ENCODE assay signal across 11 mouse cellular contexts in the genomic region with DNA sequence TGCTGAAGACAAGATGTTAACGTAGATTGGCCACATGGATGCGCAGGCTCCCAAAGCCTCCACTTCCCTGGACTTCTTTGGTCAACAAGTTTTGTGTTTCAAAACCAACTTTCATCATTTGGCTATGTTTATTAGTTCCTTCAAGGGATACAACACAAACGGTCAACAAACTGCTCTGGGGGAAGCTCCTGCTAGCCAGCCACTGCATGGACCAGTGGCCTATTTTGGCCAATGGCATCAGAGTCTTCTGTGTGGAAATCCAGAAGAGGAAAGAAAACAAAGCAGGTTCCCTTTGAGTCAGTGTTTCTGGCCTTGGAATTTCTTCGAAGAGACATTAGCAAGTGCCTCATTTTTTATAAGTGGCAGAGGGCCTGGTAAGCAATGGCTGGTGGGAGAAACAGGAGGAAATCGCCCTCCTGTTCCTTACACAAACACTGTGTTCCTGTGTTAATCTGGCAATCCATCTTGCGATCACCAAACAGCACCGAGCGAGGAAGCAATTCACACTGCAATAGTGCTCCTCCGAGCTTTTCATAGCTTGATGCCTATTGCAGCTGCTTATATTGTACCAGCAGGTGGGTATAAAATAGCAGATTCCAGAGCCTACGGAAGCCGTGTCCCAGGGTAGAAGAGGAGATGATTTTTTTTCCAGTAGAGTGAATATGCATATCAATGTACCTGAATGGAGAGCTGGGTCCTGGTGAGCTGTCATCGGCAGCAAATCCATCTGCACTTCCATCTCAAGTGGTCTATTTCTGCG.
DNase-seq lines count a peak whose midpoint lies in the region; ATAC-seq and TF ChIP-seq lines count a peak whose summit lies in the region.
"Had no signal": no experiment of that assay in that cellular context is flagged by ENCODE, and none has a peak within 500 bp of the region (broad histone marks: within the 10 kb centered on the region; RNA-seq: fewer than 3 reads in every experiment).

No protein-coding gene starts in this region.

- H3K27me3 ChIP-seq in forebrain, embryonic 13.5 days = no peaks in the 10 kb centered on the region
- no peaks in the 10 kb centered on the region for H3K27me3 ChIP-seq in forebrain, embryonic 11.5 days (ENCODE audit: control insufficient read depth, insufficient read depth, low read length)
- no peaks in the 10 kb centered on the region for H3K27me3 ChIP-seq in midbrain, postnatal 0 days (ENCODE audit: insufficient read depth, low read length)
- no peaks in the 10 kb centered on the region for H3K27me3 ChIP-seq in liver, embryonic 11.5 days (replicated peaks; ENCODE audit: control insufficient read depth, insufficient read depth, low read length)
- H3K27me3 ChIP-seq: neural tube, embryonic 12.5 days had no signal

- WGBS in forebrain, embryonic 13.5 days = 69% methylated on average over 13 of the region's 13 CpGs
- WGBS in forebrain, embryonic 11.5 days = 83% methylated on average over 13 of the region's 13 CpGs
- WGBS in midbrain, postnatal 0 days = 54% methylated on average over 13 of the region's 13 CpGs
- 75% methylated on average over 13 of the region's 13 CpGs for WGBS in liver, embryonic 11.5 days

- no peak overlapping the region for H3K4me2 ChIP-seq in forebrain, embryonic 13.5 days
- no peak overlapping the region for H3K4me2 ChIP-seq in forebrain, embryonic 11.5 days (ENCODE audit: low read depth, low read length, severe bottlenecking)
- no peak overlapping the region for H3K4me2 ChIP-seq in midbrain, postnatal 0 days (ENCODE audit: low read depth, low read length, poor library complexity, severe bottlenecking)
- no peak overlapping the region for H3K4me2 ChIP-seq in liver, embryonic 11.5 days
- H3K4me2 ChIP-seq: neural tube, embryonic 12.5 days had no signal

- no peak overlapping the region for H3K9ac ChIP-seq in forebrain, embryonic 13.5 days
- H3K9ac ChIP-seq in forebrain, embryonic 11.5 days (ENCODE audit: low read length) = no peak overlapping the region
- no peak overlapping the region for H3K9ac ChIP-seq in midbrain, postnatal 0 days (replicated peaks; ENCODE audit: low read length, poor library complexity, severe bottlenecking)
- no peak overlapping the region for H3K9ac ChIP-seq in liver, embryonic 11.5 days (ENCODE audit: low read depth, low read length)
- H3K9ac ChIP-seq: neural tube, embryonic 12.5 days had no signal

- no peak overlapping the region for H3K4me3 ChIP-seq in forebrain, embryonic 13.5 days
- H3K4me3 ChIP-seq in forebrain, embryonic 11.5 days (ENCODE audit: low read depth, low read length) = no peak overlapping the region
- H3K4me3 ChIP-seq in midbrain, postnatal 0 days (ENCODE audit: low read depth, low read length) = no peak overlapping the region
- H3K4me3 ChIP-seq in liver, embryonic 11.5 days (ENCODE audit: low read depth, low read length) = no peak overlapping the region
- H3K4me3 ChIP-seq: neural tube, embryonic 12.5 days had no signal

- H3K36me3 ChIP-seq in forebrain, embryonic 13.5 days (ENCODE audit: poor library complexity, severe bottlenecking) = no peaks in the 10 kb centered on the region
- H3K36me3 ChIP-seq in forebrain, embryonic 11.5 days (ENCODE audit: control insufficient read depth, insufficient read depth, low read length) = no peaks in the 10 kb centered on the region
- no peaks in the 10 kb centered on the region for H3K36me3 ChIP-seq in midbrain, postnatal 0 days (ENCODE audit: insufficient read depth, low read length)
- no peaks in the 10 kb centered on the region for H3K36me3 ChIP-seq in liver, embryonic 11.5 days (ENCODE audit: control insufficient read depth, insufficient read depth, low read length)
- H3K36me3 ChIP-seq: neural tube, embryonic 12.5 days had no signal

- TF ChIP-seq CTCF in midbrain, postnatal 0 days (IDR thresholded peaks at IDR 0.05) = 0 out of 2 replicates have a peak, but pooled peaks have one; percentile 7

- no peaks in the 10 kb centered on the region for H3K9me3 ChIP-seq in forebrain, embryonic 13.5 days (replicated peaks)
- no peaks in the 10 kb centered on the region for H3K9me3 ChIP-seq in forebrain, embryonic 11.5 days (ENCODE audit: control insufficient read depth, low read length)
- no peaks in the 10 kb centered on the region for H3K9me3 ChIP-seq in midbrain, postnatal 0 days (ENCODE audit: low read length)
- no peaks in the 10 kb centered on the region for H3K9me3 ChIP-seq in liver, embryonic 11.5 days (ENCODE audit: control insufficient read depth, low read length)
- H3K9me3 ChIP-seq: neural tube, embryonic 12.5 days had no signal

- no peak for DNase-seq in forebrain, embryonic 11.5 days (ENCODE audit: low spot score)
- peak; percentile 25 for DNase-seq in layer of hippocampus, adult 11-12 months (ENCODE audit: low spot score)
- DNase-seq in layer of hippocampus, postnatal 25 days (ENCODE audit: extremely low spot score in 1 of 2, low spot score in 1 of 2) = no peak
- DNase-seq in layer of hippocampus, adult 9-11 months = peak; percentile 41
- DNase-seq in midbrain, postnatal 0 days (ENCODE audit: low spot score) = peak; percentile 56
- no peak for DNase-seq in urinary bladder, postnatal 25 days (ENCODE audit: low spot score)
- no peak for DNase-seq in liver, embryonic 11.5 days (ENCODE audit: low spot score)
- DNase-seq: B cell, adult 2 months had no signal

- H3K27ac ChIP-seq in forebrain, embryonic 13.5 days = peak overlapping the region; percentile 17; the same call in 1 of the 2 replicates
- H3K27ac ChIP-seq in forebrain, embryonic 11.5 days (ENCODE audit: low read depth, low read length) = no peak overlapping the region
- no peak overlapping the region for H3K27ac ChIP-seq in midbrain, postnatal 0 days (ENCODE audit: low read depth, low read length)
- no peak overlapping the region for H3K27ac ChIP-seq in liver, embryonic 11.5 days (ENCODE audit: low read depth, low read length)
- H3K27ac ChIP-seq: neural tube, embryonic 12.5 days had no signal

- peak; percentile 16; the same call in 1 of the 2 replicates for ATAC-seq in forebrain, embryonic 13.5 days
- ATAC-seq in forebrain, embryonic 11.5 days (replicated peaks; ENCODE audit: low FRiP score) = no peak
- no peak for ATAC-seq in midbrain, postnatal 0 days (ENCODE audit: low FRiP score)
- ATAC-seq in liver, embryonic 11.5 days (replicated peaks; ENCODE audit: low FRiP score) = no peak
- ATAC-seq: Patski had no signal

- peaks cover 5% of the 10 kb centered on the region for H3K4me1 ChIP-seq in forebrain, embryonic 13.5 days
- no peaks in the 10 kb centered on the region for H3K4me1 ChIP-seq in forebrain, embryonic 11.5 days (replicated peaks; ENCODE audit: control insufficient read depth, insufficient read depth, low read length)
- H3K4me1 ChIP-seq in midbrain, postnatal 0 days (ENCODE audit: insufficient read depth, low read length) = no peaks in the 10 kb centered on the region; the same call in 1 of the 2 replicates
- no peaks in the 10 kb centered on the region for H3K4me1 ChIP-seq in liver, embryonic 11.5 days (replicated peaks; ENCODE audit: control insufficient read depth, insufficient read depth, low read length)

Comparison
In these comparisons a context has a peak if more than half of its experiments do, and no peak if none do; other contexts are left out.
1. DNase-seq: peak in layer of hippocampus, adult 11-12 months (single experiment), layer of hippocampus, adult 9-11 months (single experiment) and midbrain, postnatal 0 days (single experiment); none in forebrain, embryonic 11.5 days (single experiment), layer of hippocampus, postnatal 25 days (0 of 2), urinary bladder, postnatal 25 days (single experiment) and liver, embryonic 11.5 days (single experiment).